Mouse (Mus musculus) spleen, adult 2 months (tissue): ENCODE results near the gene Vpreb3. TPM values are rescaled to one million over a fixed set of nuclear protein-coding genes. Genes with fewer than 3 reads are reported as not detected.

Experiments used
- DNase-seq, 2 experiments: peaks; one replicate each; pipeline versions ENCODE4 v3.0.0 to v3.0.0-alpha.2; 2012 to 2021; ENCODE audit warnings: low spot score in 2 of 2, low read depth in 1 of 2
- H3K27ac ChIP-seq: fragments of 200-500 bp; 2 replicates; pipeline ENCODE4 v1.5.1; 2012; ENCODE audit warnings: low read length, inconsistent platforms; ENCODE audit not compliant: insufficient read depth
- H3K27me3 ChIP-seq: fragments of 200-500 bp; 2 replicates; pipeline ENCODE4 v1.6.1; 2012; ENCODE audit warnings: mild to moderate bottlenecking, moderate library complexity, low read length, inconsistent platforms; ENCODE audit not compliant: control insufficient read depth, insufficient read depth
- H3K36me3 ChIP-seq: fragments of 200-500 bp; 2 replicates; pipeline ENCODE4 v1.6.1; 2012; ENCODE audit warnings: mild to moderate bottlenecking, low read length, inconsistent platforms; ENCODE audit not compliant: control insufficient read depth, insufficient read depth
- H3K4me1 ChIP-seq: fragments of 200-500 bp; 2 replicates; pipeline ENCODE4 v1.6.1; 2011; ENCODE audit warnings: inconsistent platforms; ENCODE audit not compliant: control insufficient read depth, insufficient read depth, insufficient read length
- H3K4me3 ChIP-seq: fragments of 200-500 bp; 2 replicates; pipeline ENCODE4 v1.5.1; 2011; ENCODE audit warnings: mild to moderate bottlenecking, inconsistent platforms; ENCODE audit not compliant: insufficient read depth, insufficient read length; ENCODE audit errors: extremely low read depth
- CTCF ChIP-seq: fragments of 200-500 bp; IDR thresholded peaks from 2 replicates; pipeline ENCODE4 v1.5.1; 2011; ENCODE audit warnings: mild to moderate bottlenecking, inconsistent platforms; ENCODE audit not compliant: insufficient read depth, insufficient read length, insufficient replicate concordance; ENCODE audit errors: extremely low read depth
- POLR2A ChIP-seq: fragments of 200-500 bp; IDR thresholded peaks from 2 replicates; pipeline ENCODE4 v1.6.1; 2011; ENCODE audit warnings: low read depth, low read length, inconsistent platforms
- WGBS: fragments of 180-500 bp; shearing (Covaris S2); methylation state at CpG from one replicate; pipeline ENCODE4 v1.1.7; 2018; 5-methylcytosine and 5-hydroxymethylcytosine counted together
- polyA plus RNA-seq: library from polyadenylated mRNA; depleted of rRNA; stranded (reverse); fragments of >200 nt; gene quantifications from 2 replicates; pipeline ENCODE4 v1.2.3, GENCODE M21; 2012

Gene Vpreb3
- polyA plus RNA-seq, 1 experiment: 178 TPM

- no peak overlapping the region for H3K27ac ChIP-seq
- 54% methylated on average over 7 of the region's 7 CpGs for WGBS
- H3K36me3 ChIP-seq: no peaks in the 10 kb centered on the region
- peaks cover 17% of the 10 kb centered on the region for H3K4me1 ChIP-seq
- no peak overlapping the region for H3K4me3 ChIP-seq
- TF ChIP-seq CTCF: no peak
- no peak for TF ChIP-seq POLR2A
- no peaks in the 10 kb centered on the region for H3K27me3 ChIP-seq
- no peak for DNase-seq
These were observed 11.5 kb upstream of the Vpreb3 start for GRCm38 (mm10) chr10:75931311-75931710.

- peak in 1 of 2 experiments; percentile 50 for DNase-seq
- Histone ChIP-seq H3K27ac (peak overlapping the region; percentile 33; the same call in 1 of the 2 replicates), H3K27me3 (no peaks in the 10 kb centered on the region), H3K4me3 (peak overlapping the region; percentile 59), H3K36me3 (no peaks in the 10 kb centered on the region), H3K4me1 (peaks cover 17% of the 10 kb centered on the region)
- TF ChIP-seq CTCF (no peak), POLR2A (no peak)
- WGBS: 3% methylated on average over 41 of the region's 44 CpGs
These were observed 10.7 kb upstream of the Vpreb3 start for GRCm38 (mm10) chr10:75932081-75932678.

- H3K27ac ChIP-seq: peak within 1 kb of the TSS; percentile 33; the same call in 1 of the 2 replicates
- H3K4me1 ChIP-seq: peaks cover 20% of the 10 kb centered on the region
- TF ChIP-seq POLR2A (no peak), CTCF (no peak)
- WGBS: 68% methylated on average over 6 of the region's 6 CpGs
- H3K27me3 ChIP-seq: no peaks in the 10 kb centered on the region
- no peaks in the 10 kb centered on the region for H3K36me3 ChIP-seq
- no peak for DNase-seq
- H3K4me3 ChIP-seq: peak within 1 kb of the TSS; percentile 59
These were observed 10.0 kb upstream of the Vpreb3 start, which contains the start of gene Chchd10 for GRCm38 (mm10) chr10:75932891-75933290. Gene Chchd10, plus strand, starts transcription at chr10:75933130.

- DNase-seq: no peak
- TF ChIP-seq POLR2A: no peak
- no peak for TF ChIP-seq CTCF
- Histone ChIP-seq H3K4me3 (no peak overlapping the region), H3K36me3 (no peaks in the 10 kb centered on the region), H3K27ac (no peak overlapping the region), H3K27me3 (no peaks in the 10 kb centered on the region), H3K4me1 (peaks cover 22% of the 10 kb centered on the region)
- 53% methylated on average over 1 of the region's 1 CpGs for WGBS
These were observed 7.9 kb upstream of the Vpreb3 start for GRCm38 (mm10) chr10:75934991-75935390.

GRCm38 (mm10) chr10:75935680-75936541 lies 6.9 kb upstream of the Vpreb3 start, which contains the start of gene Mmp11:
Gene Mmp11, minus strand, starts transcription at chr10:75936496.
- WGBS: 5% methylated on average over 51 of the region's 51 CpGs
- peak within 1 kb of the TSS; percentile 55 for H3K27ac ChIP-seq
- DNase-seq: peak; percentile 55 to 56
- no peaks in the 10 kb centered on the region for H3K27me3 ChIP-seq
- TF ChIP-seq CTCF (no peak), POLR2A (peak; percentile 61)
- peak within 1 kb of the TSS; percentile 75 for H3K4me3 ChIP-seq
- peaks cover 23% of the 10 kb centered on the region for H3K4me1 ChIP-seq
- no peaks in the 10 kb centered on the region for H3K36me3 ChIP-seq

- H3K27me3 ChIP-seq: no peaks in the 10 kb centered on the region
- peak overlapping the region; percentile 19 for H3K4me3 ChIP-seq
- peaks cover 16% of the 10 kb centered on the region for H3K4me1 ChIP-seq
- H3K36me3 ChIP-seq: no peaks in the 10 kb centered on the region
- peak overlapping the region; percentile 55 for H3K27ac ChIP-seq
- WGBS: 58% methylated on average over 18 of the region's 18 CpGs
- DNase-seq: peak in 1 of 2 experiments; percentile 13
- TF ChIP-seq CTCF (no peak), POLR2A (no peak)
These were observed 5.8 kb upstream of the Vpreb3 start for GRCm38 (mm10) chr10:75936909-75937667.
